Mouse (Mus musculus) regulatory T cell (primary cell): ENCODE data around the gene Wdfy3.

ENCODE experiments used
- in situ Hi-C: fragments of 300-600 bp; cut with MboI, MseI; formaldehyde crosslinking; loops from one replicate; pipeline ENCODE4 v1.15.1; 2025; ENCODE audit warnings: high pct_unique_total_duplicates

Gene Wdfy3

DNA sequence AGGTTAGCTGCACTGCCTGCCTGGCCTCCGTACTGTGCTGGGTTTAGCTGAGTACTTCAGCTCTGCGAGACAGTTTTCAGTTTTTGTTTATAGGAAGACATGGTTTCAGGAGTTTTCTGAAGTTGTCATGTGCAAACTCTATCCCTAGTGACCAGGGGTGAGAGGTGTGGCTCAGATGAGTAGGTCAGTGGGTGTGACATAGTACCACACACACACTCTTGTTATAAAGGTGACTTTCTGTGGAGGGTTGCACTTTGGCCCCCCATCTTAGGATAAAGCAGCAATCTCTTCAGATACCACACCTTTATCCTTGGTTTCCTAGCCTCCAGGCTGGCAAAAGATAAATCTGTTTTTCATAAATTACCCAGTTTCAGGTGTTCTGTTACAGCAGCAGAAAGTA, 284.9 kb downstream of the Wdfy3 start:
- in situ Hi-C loops = no loop called here

DNA sequence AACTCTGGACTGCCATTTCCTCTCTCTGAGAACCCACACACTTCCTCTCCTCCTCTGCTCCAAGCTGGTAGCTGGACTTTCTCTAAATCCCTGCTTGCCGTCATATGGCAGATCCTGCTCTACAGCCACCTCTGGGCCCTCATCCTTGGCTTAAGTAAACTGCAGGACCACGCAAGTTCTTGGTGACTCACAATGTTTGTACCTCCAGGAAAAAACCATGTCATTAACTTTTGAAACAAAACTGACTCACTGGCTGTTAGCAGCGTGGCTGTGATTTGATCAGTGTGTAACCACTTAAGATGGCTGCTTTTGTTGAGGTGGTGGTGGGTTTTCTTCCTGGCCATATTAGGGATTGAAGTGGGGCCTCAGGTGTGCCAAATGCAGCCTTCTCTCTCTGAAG, 285.4 kb downstream of the Wdfy3 start:
- in situ Hi-C loops = no loop called here
